Mouse (Mus musculus) neural tube, postnatal 0 days (tissue): ENCODE measurements around the gene Extl2. TPM values are rescaled to one million over a fixed set of nuclear protein-coding genes. Genes with fewer than 3 reads are reported as not detected.

Source experiments
- microRNA-seq: library from miRNA; unstranded; fragments of <30 nt; microRNA quantifications from one replicate; pipeline ENCODE4, GENCODE M21; 2016
- polyA plus RNA-seq: library from polyadenylated mRNA; unstranded; fragments of >200 nt; fragmentation: Nextera tagmentation; extraction: Ambion mirVana; gene quantifications from 2 replicates; pipeline ENCODE4 v1.2.1, GENCODE M21; 2015

The Extl2 gene
- 48.9 and 50.1 TPM in 2 replicates for polyA plus RNA-seq

DNA sequence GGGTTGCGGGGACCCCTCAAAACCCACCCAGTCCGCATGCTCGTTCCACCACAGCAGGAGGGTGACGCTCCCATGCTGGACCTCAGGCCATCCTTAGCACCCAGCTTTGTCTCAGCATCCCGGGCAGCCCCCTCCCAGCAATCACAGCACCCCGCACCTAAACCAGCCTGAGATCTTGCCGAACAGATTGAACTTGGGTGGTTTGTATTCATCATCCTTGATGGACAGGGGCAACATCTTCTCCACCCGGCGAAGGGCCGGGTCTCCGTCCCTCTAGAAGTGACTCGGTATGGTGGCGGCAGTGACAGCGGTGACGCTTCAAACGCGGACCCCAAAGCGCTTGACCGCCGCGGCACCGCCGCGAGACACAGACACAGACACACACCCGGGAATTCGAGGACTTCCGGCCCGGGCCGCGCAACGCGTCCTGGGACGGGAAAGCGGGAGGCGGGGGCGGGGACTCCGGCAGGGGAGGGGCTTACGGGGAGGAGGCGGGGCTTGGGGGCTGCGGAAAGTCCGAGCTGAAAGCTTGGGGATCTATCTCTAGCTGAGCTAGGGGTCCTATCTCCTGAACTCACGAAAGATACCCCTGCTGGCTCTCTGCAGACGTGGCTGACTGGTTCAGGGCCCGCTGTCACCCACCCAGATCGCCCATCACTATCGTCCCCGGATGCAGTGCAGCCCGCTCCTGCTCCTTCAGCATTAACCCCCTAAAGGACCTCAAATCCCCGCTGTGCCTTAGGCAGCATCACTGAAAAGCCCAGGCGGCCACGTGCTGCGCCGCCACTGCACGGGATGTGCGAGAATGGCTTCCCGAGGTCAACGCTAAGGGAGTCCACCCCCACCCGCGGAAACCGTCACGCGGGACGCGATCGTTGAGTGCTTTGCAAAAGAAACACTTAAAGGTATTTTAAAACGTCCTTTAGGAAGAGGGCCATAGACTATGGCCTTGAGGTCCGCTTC is at the start of gene Extl2, which contains the start of gene Slc30a7:
Extl2 (plus strand) TSS at position 485 of the 963 bp plus-strand sequence.
Slc30a7 (minus strand) TSS at position 429 of the 963 bp plus-strand sequence.

Small RNAs within 50 kb of the gene (microRNA-seq; reads per million reads assigned to microRNA genes)
- not detected for gene Mir669n

Other genes starting within 250 kb of the Extl2 start
- 24.7 and 25.3 TPM in 2 replicates for gene Dph5, start 119.6 kb upstream of the Extl2 start, polyA plus RNA-seq
- 10.1 and 14.0 TPM in 2 replicates for gene Slc30a7, start 56 bp upstream of the Extl2 start, polyA plus RNA-seq
- gene Vcam1, start 122.2 kb downstream of the Extl2 start, polyA plus RNA-seq = 38.3 and 38.5 TPM in 2 replicates
- gene Gpr88, start 246.0 kb downstream of the Extl2 start, polyA plus RNA-seq = 5.3 and 6.6 TPM in 2 replicates